Mouse (Mus musculus): ENCODE measurements around the gene Abcc3. TPM values are rescaled to one million over a fixed set of nuclear protein-coding genes. Genes with fewer than 3 reads are reported as not detected.

Abcc3 gene
- polyA plus RNA-seq, 1 experiment from 2014 or later = 8.4 TPM

DNA sequence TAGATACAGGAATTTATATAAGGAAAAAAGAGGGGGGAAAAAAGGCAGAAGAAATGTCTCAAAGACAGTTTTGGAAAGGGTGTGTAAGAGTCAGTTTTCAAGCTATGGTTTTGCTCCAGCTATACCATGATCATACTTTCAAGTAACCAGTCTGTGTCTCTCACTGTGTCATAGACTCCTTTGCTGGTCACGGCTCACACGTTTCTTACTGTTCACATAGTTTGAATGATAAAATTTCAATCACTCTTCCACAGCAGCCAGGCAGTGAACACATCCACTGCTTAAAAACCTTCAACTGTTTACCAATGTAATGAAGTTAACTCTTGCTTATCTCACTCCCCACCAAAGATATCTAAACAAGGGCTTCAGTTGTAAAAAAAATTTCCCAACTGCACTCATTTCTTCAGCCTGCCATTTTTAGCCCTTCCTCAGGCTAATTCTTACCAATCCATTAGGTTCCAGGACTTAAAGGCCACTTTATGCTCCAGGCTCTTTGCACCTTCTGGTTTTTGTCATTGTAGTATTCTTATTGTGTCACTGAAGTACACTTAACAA, 78.6 kb downstream of the Abcc3 start:
- peak overlapping the region; percentile 4 for H3K27ac ChIP-seq (replicated peaks)
- peaks cover 37% of the 10 kb centered on the region for H3K36me3 ChIP-seq (replicated peaks)
- no peaks in the 10 kb centered on the region for H3K27me3 ChIP-seq
- H3K4me2 ChIP-seq = peak overlapping the region; percentile 6; the same call in 1 of the 2 replicates
- peak; percentile 40; the same call in 1 of the 2 replicates for ATAC-seq (ENCODE audit: insufficient read depth)
- WGBS (ENCODE audit: insufficient replicate concordance) = 22% methylated on average over 2 of the region's 2 CpGs
- H3K4me1 ChIP-seq (replicated peaks) = peaks cover 75% of the 10 kb centered on the region
- no peaks in the 10 kb centered on the region for H3K9me3 ChIP-seq (replicated peaks)
- H3K4me3 ChIP-seq (replicated peaks) = no peak overlapping the region
- H3K9ac ChIP-seq = no peak overlapping the region

- Histone ChIP-seq H3K27me3 (no peaks in the 10 kb centered on the region), H3K4me1 (replicated peaks) (peaks cover 61% of the 10 kb centered on the region), H3K36me3 (replicated peaks) (peaks cover 43% of the 10 kb centered on the region), H3K4me2 (no peak overlapping the region), H3K27ac (replicated peaks) (no peak overlapping the region), H3K9ac (no peak overlapping the region), H3K9me3 (replicated peaks) (no peaks in the 10 kb centered on the region), H3K4me3 (replicated peaks) (no peak overlapping the region)
- no peak for ATAC-seq (ENCODE audit: insufficient read depth)
- 71% methylated on average over 1 of the region's 1 CpGs for WGBS (ENCODE audit: insufficient replicate concordance)
Measured at GRCm38 (mm10) chr11:94312733-94313132, 80.1 kb downstream of the Abcc3 start.

DNA sequence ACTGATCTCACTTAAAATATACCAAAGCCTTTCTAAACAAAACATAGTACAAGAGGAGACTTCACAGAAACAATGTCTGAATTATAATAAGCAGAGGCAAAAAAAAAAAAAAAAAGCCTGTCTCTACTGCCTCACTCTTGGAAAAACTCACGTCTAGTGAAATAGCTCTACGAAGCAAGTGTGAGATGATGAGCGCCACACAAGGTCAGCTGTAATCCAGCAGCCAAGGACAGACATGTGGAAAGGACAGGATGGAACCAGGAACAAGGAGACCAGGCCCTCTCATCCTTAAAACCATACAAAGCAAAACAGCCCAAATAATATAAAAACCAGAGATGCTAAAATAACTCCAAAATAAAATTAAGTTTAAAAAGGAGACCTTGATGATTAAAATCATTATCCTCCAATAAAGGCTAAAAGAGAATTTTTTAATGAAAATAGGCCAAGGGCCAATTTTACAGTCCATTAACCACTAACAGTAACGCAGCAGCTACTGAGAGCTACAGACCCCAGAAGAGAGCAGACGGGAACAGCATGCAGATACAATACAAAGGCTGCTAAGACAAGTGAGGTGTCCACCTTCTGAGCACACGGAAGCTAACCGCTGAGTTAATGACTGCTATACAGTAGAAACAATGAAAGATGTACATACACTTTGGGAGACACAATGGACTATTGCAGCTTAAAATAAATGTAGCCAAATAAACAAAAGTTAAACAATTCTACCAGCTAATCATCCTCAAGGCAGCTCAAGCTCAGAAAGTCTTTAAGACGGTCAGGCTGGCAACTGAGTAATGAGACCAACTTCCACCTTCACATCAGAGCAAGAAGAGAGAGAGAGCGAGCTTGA, 97.6 kb downstream of the Abcc3 start:
- no peak overlapping the region for H3K27ac ChIP-seq (replicated peaks)
- peaks cover 19% of the 10 kb centered on the region for H3K4me1 ChIP-seq (replicated peaks)
- no peak for ATAC-seq (ENCODE audit: insufficient read depth)
- H3K36me3 ChIP-seq (replicated peaks) = peaks cover 90% of the 10 kb centered on the region
- no peak overlapping the region for H3K4me2 ChIP-seq
- H3K4me3 ChIP-seq (replicated peaks) = no peak overlapping the region
- H3K9ac ChIP-seq = no peak overlapping the region
- 91% methylated on average over 9 of the region's 9 CpGs for WGBS (ENCODE audit: insufficient replicate concordance)
- no peaks in the 10 kb centered on the region for H3K27me3 ChIP-seq
- no peaks in the 10 kb centered on the region for H3K9me3 ChIP-seq (replicated peaks)

Other genes starting within 250 kb of the Abcc3 start
- gene Tob1, start 181.5 kb downstream of the Abcc3 start, polyA plus RNA-seq (2015; fragmentation: Nextera tagmentation; extraction: Ambion mirVana) = 12.8 and 13.0 TPM in 2 replicates
- gene Wfikkn2, start 147.0 kb downstream of the Abcc3 start, polyA plus RNA-seq (2015; fragmentation: Nextera tagmentation; extraction: Ambion mirVana) = 0.15 TPM in 2 replicates
- gene Gm21885, start 111.1 kb downstream of the Abcc3 start, polyA plus RNA-seq (2015; fragmentation: Nextera tagmentation; extraction: Ambion mirVana) = 0.15 TPM in 1 of 2 replicates, not detected in the other
- 35.5 and 36.8 TPM in 2 replicates for gene Luc7l3, start 71.0 kb downstream of the Abcc3 start, polyA plus RNA-seq (2015; fragmentation: Nextera tagmentation; extraction: Ambion mirVana)
- gene Ankrd40, start 65.0 kb downstream of the Abcc3 start, polyA plus RNA-seq (2015; fragmentation: Nextera tagmentation; extraction: Ambion mirVana) = 7.4 and 9.0 TPM in 2 replicates
- 2.3 and 2.7 TPM in 2 replicates for gene Cacna1g, start 81.2 kb upstream of the Abcc3 start, polyA plus RNA-seq (2015; fragmentation: Nextera tagmentation; extraction: Ambion mirVana)
- gene Spata20, start 93.2 kb upstream of the Abcc3 start, polyA plus RNA-seq (2015; fragmentation: Nextera tagmentation; extraction: Ambion mirVana) = not detected in 2 replicates
- gene Epn3, start 107.0 kb upstream of the Abcc3 start, polyA plus RNA-seq (2015; fragmentation: Nextera tagmentation; extraction: Ambion mirVana) = 0.09 and 0.15 TPM in 2 replicates
- gene Mycbpap, start 128.7 kb upstream of the Abcc3 start, polyA plus RNA-seq (2015; fragmentation: Nextera tagmentation; extraction: Ambion mirVana) = 0.09 TPM in 1 of 2 replicates, not detected in the other
- 1.0 and 1.1 TPM in 2 replicates for gene Rsad1, start 156.3 kb upstream of the Abcc3 start, polyA plus RNA-seq (2015; fragmentation: Nextera tagmentation; extraction: Ambion mirVana)
- gene Chad, start 172.1 kb upstream of the Abcc3 start, polyA plus RNA-seq (2015; fragmentation: Nextera tagmentation; extraction: Ambion mirVana) = 0.22 and 0.38 TPM in 2 replicates
- 1.3 and 1.4 TPM in 2 replicates for gene Acsf2, start 208.9 kb upstream of the Abcc3 start, polyA plus RNA-seq (2015; fragmentation: Nextera tagmentation; extraction: Ambion mirVana)
- 91.3 and 93.2 TPM in 2 replicates for gene Lrrc59, start 236.8 kb upstream of the Abcc3 start, polyA plus RNA-seq (2015; fragmentation: Nextera tagmentation; extraction: Ambion mirVana)